Mouse (Mus musculus): ENCODE results near the gene Smdt1.
"Not testable (repeated sequence)": the region's sequence is repeated elsewhere in the genome, so short reads cannot be mapped to it uniquely, and the experiment has no call there.

The Smdt1 gene

DNA sequence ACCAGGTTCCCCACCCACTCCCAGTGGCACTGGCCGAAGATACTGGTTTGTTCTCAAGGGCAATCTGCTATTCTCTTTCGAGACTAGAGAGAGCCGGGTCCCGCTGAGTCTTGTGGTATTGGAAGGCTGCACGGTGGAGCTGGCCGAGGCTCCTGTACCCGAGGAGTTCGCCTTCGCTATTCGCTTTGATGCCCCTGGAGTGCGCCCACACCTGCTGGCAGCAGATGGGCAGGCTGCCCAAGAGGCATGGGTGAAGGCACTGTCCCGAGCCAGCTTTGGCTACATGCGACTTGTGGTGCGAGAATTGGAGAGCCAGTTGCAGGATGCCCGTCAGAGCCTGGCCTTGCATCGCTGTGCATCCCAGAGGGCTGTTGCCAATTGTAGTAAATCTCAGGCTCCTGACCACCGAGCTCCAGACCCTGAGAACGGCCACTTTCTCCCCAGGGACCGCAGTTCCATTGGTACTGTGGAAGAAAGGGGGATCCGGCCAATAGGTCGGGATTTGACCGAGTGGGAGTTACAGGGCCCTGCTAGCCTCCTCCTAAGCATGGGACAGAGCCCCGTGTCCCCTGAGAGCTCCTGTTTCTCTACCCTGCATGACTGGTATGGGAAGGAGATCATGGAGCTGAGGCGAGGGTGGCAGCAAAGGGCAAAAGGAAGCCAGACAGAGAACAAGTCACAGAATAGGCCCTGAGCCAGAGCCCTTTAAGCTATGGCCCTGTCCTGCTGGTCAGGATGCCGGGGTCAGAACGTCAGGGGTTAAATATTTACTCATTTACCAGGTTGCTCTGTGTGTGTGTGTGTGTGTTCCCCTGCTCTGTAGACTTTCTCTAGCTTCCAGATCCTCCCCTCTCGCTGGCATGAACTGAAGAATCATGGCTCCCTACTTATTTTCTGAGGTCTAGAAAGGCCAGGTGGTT is 4.9 kb downstream of the Smdt1 start:
- DNase-seq (ENCODE audit: low read depth): no peak

DNA sequence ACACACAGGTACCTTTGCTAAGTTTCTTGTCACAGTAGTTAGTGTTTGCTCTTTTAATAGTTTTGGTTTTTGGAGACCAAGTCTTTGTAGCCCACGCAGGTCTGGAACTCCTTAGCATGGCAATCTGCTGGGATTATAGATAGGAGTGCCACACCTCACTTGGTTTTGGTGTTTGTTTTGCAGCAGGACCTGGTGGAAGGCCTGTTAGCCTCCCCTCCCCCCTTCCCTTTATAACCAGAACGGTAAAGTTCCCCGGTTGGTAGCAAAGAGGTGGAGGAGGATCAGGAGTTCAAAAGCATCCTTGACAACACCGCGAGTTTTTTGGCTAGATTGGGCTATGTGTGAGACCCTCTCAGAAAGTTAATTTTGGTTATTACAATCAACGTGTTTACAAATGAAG is 6.2 kb downstream of the Smdt1 start:
- no peak for DNase-seq (ENCODE audit: low read depth)

DNA sequence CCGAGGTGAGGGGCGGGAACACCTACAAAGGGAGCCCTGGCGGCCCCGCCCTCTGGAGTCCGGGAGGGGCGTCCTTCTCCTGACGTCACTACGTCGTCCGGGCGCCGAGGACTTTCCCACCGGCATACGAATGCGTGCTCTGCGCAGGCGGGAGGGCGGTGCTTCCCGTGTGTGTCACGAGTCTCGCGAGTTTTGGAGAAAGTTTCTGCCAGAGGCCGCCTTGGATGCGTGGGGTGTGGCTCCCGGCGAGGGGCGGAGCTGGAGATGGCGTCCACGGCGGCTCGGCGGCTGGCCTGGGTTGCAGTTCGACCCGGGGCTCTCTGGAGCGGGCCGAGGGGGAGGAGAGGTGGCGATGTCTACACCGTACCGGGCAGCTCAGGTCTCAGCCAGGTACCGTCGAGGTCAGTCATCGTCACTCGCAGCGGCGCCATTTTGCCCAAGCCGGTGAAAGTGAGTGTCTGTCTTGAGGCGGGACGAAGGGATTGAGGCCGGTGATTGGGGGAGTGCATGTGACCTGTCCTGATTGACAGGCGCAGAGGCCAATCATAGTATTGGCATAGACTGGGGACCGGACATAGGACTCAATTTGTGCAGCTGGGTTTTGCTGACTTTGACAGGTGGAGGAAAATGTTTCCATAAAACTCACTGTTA is 7.2 kb downstream of the Smdt1 start:
- DNase-seq (ENCODE audit: low read depth): peak; percentile 99

DNA sequence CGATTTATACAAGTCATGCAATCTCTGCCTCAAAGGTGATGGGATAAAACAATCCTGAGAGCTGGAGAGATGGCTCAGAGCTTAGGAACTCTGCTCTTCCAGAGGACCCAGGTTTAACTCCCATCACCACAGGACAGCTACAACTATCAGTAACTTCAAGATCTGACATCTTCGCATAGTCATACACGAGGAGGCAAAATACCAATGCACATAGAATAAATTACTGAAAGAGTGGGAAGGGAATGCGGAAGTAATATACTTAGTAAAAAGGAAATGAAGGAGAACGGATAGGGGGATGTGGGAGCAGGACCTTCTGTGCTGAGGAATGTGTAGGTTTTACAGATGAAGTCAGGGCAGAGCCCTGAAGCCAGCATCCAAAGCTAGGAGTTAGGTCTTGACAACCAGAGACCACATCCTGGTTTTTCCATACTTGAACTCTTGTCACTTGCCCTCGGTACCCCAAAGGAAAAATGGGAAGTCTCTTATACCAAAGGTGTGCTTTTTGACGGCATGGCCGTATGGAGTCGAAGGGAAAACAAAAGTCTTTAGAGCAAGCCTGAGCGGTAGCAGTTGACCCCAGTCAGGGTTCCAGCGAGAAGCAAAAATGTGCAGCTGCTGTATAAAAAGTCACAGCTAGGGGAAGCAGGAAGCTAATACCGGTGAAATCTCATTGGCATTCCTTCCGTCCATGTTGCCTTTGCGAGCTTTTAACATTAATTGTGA is 8.0 kb downstream of the Smdt1 start:
- DNase-seq (ENCODE audit: low read depth): no peak

DNA sequence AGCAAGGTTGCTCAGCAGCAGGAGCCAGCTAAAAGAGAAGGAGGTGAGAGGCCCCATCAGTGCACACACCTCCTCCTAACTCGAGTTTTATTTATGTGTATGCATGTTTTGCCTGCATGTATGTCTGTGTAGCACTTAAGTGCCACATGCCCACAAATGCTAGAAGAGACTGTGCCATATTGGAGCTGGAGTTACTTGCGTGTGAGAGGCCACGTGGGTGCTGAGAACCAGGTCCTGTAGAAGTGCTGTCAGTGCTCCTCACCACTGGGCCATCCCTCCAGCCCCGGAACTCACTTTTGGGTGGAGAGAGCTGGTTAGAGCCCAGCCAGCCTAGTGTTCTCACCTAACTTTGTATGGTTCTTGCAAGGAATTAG is 8.5 kb downstream of the Smdt1 start:
- DNase-seq (ENCODE audit: low read depth): no peak

DNA sequence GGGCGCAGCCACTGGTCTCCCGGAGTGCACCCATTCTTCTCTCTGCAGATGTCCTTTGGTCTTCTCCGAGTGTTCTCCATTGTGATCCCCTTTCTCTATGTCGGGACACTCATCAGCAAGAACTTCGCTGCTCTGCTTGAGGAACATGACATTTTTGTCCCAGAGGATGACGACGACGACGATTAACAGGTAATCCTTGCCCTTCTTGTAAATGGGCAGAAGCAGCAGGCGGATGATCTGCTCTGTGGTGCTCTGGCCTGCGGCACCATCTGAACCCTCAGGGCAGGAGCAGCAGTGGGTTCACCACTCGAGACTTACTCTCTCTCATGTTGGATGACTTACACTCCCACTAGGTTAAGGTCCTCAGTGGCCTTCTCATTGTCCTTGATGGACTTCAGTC is 9.1 kb downstream of the Smdt1 start:
- DNase-seq (ENCODE audit: low read depth): no peak

DNA sequence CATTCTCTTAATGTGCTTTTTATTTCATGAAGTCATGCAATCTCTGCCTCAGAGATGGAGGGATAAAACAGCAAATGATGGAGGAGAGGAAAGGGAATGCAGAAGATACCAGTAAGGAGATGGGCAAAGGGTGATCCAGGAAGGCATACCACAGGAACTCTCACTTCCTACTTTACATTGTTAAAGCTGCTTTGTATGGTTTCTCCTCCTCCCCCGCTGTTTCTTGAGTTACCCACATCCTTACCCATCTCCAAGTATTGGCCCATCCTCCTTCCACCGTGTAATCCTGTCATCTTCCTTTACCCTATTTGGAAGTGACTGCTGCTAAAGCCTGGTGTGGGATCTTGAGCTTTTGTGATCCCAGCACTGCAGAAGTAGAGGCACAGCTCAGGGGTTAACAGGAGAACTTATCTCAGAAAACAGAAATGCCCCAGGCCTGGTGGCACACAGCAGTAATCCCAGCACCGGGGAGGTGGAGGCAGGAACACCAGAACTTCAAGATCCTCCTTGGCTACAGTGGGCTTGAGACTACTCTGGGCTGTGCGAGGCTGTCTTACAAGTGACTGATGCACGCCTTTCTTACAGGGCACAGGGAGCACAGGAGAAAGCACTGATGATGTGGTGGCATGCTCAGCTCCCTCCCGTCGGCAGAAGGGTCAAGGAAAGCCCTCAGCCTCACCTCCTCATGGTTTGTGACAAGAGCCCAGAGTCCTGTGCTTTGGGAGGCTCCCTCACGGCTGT is 9.7 kb downstream of the Smdt1 start:
- no peak for DNase-seq (ENCODE audit: low read depth)

DNA sequence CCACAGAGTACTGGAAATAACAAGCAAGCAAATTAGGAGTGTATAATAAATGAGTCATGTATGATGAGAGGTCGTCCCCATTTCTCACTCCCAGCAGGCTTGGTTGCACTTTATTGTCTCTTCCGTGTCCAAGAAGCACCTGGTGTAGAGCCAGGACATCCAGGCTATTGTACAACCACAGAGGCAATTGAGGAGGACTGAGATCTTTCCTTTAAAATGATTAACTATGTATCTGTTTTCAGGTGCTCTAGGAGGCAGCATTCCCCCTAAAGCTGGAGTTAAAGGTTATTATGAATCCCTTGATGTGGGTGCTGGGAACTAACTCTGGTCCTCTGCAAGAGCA is 10.2 kb downstream of the Smdt1 start:
- DNase-seq (ENCODE audit: low read depth): no peak

DNA sequence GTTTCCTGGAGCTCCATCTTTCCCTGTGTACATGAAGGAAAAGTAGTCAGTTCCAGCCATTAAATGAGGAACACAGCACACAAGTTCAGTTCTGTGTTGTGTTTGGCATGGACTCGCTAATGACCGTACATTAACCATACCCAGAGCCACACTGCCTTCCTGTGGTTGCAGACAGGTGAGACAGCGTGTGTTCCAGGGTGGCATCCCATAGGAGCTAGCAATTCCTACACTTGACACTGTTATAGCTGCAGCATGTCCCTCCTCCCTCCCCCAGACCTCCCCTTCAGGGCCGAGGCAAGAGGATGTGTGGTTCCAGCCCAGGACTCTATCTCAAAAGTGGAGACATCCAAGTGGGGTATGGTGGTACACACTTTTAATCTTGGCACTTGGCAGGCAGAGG is 11.6 kb downstream of the Smdt1 start:
- DNase-seq (ENCODE audit: low read depth): no peak

DNA sequence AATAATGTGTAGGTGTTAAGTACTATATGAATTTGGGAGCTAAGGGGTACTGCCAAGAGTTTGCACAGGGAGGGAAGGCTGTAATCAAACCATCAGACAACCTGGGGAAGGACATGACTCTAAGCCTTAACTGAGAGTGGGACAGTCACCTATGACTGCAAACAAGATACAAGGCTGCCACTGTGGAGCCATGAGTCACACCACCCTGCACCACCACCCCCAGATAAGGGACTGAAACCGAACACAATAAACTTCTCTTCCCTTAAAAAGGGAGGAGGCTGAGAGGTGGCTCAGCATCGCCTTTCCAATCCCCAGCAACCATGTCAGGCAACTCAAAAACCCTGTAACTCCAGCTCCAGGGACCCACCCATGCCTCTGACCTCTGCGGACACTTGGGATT is 12.7 kb downstream of the Smdt1 start:
- no peak for DNase-seq (ENCODE audit: low read depth)

DNA sequence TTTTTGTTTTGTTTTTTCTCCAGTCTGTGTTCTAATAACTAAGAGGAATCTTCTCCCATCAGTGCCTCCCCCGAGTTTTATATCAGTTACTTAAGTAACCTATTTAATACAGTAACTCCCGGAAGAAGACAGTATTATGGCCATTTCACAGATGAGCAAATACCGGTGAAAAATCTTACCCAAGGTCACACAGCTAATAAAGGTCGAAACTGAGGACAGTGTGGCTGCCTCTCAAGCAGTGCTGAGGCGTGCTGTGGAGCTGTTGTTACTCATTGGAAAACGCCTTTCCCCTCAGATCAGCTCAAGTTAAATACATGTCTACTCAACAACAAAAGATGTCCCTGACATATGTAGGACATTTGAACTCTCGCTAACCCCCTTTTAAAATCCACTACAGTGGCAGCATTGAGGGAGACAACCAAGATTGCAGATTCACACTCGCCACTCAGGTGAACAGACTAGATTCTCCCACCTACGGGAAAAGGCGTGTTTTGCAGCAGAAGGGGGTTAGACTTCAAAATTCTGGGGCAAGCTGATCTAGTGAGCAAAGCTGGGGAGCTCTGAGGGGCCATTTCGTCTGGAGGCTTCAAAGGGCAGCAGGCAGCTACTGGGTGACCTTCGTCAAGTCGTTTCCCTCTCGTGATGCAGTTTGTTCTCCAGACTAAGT is 14.5 kb downstream of the Smdt1 start:
- no peak for DNase-seq (ENCODE audit: low read depth)

DNA sequence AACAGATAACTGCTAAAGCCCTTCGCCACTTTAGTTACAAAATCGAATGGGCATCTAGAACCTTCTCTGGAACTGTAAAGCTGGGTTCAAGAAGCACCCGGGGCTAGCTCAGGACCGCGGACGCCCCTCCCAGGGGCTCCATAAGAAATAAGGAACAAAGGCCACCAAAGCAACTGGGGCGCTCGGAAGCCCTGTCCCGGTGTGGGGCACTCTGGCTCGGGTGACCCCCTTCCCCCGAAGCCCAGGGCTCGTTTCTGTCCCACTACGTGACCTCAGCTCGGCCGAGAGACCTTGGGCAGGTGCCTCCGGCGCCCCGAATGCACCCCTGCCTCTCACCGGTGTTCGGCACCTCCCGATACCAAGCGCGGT is 15.0 kb downstream of the Smdt1 start:
- DNase-seq (ENCODE audit: low read depth): no peak

DNA sequence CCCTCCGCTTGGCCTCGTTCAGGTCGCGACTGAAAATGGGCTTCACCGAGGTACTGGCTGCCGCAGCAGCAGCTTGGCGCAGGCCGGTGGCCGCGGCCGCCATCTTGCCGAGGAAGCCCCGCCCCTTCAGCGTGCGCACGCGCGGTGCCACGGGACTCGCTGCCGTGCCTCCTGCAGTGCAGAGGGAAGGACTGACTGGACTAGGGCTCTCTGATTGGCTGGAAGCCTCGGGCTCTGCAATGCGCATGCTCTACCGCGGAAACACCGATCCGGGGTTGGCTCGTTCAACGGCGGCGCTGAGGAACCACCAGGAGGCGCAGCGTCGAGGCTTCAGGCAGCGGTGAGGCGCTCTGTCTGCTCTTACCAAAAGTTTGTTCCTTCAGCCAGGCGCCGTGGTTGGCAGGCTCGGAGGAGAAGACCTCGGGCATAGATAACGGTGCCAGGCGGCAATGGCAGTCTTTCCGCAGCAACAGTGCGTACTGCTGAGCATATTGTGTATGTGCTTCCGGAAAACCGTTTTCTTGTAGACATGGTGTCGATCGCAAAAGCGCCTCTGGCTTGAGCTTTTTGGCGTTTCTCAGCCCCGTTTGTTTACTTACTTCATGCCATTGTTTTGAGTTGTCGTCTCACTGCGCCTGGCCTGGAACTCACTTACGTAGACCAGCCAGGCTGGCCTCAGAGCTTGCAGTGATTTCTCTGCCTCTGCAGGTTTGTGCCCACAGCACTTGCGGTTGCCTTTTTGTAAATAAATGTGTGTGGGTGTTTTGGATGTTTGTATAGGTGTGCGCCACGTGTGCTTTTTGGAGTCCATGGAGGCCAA is 15.6 kb downstream of the Smdt1 start, which contains the start of gene Ndufa6:
Gene Ndufa6, minus strand, starts transcription at position 197 of the 820 bp plus-strand sequence.
- DNase-seq (ENCODE audit: low read depth): peak; percentile 99

DNA sequence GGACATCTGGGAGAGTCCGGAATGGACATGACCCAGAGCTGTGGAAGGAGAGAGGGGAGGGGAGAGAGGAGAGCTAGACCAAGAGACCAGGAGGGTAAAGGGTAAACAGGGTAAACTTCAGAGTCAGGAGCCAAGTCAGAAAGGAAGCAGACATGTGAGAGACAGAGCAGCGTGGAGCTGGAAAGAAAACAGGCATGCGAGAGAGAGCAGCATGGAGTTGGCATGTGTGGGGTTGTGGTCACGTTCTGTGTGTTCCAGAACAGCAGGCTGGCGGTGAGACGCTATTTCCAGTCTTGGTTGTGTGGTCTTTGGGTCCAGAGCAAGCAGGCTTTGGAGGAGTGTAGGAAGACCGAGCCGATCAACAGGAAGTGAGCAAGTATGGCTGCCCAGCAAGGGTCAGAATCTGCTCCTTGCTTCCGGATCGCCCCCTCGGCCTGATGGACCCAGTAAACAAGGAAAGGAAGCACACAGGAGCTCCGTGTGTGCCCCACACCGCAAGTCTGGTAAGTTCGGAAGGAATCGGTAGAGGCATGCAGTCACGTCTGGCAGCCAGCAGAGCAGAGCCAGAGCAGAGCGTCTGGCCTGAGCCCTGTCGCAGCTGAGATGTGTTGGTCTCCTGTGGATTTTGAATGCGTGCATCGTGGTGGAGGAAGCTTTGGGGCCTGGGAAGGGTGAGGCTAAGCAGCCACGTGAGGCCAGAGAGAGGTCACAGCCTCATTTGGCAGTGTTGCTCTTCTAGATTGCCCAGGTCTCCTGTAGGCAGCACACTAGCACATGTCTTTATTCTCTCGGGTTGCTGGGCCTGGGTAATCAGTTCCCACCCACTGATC is 19.9 kb downstream of the Smdt1 start:
- no peak for DNase-seq (ENCODE audit: low read depth)

DNA sequence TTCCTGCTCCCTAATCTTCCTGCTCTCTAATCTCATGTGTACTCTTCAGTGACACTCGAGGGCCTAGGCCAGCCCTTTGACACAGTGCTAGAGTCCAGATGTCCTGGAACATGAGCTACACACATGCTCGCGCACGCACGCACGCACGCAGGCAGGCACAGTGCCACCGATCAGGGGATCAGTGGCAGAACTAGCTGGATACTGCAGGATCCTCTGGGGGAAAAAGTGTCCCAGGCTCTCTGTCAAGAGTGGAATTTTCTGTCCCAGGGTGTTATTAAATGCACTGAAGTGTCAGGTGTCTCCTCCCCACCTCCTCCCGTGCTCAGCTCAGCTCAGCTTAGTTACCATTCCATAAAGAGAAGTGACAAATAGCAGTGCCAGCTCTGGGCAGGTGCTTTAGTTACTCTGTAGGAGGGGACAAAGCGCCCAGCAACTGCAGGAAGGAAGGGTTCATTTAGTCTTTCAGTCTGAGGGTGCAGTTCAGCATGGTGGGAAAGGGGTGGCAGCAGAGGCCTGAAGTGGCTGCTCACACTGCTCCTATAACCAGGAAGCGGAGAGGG is 22.8 kb downstream of the Smdt1 start:
- DNase-seq (ENCODE audit: low read depth): peak; percentile 52

DNA sequence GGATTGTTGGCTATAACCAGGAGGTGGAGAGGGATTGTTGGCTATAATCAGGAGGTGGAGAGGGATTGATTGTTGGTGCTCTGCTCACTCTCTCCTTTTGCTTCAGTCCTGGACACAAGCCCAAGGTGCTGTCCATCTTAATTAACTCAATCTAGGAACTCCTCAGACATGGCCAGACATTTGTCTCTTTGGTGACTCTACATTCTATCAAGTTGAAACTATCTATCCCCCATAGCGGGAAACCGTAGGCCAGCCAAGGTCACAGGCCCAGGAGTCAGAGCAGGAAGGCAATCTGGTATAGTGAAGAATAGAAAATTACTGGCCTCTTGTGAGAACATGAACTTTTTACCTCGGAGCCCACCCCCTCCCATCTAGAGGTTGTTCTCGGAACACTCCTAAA is 23.5 kb downstream of the Smdt1 start:
- no peak for DNase-seq (ENCODE audit: low read depth)

DNA sequence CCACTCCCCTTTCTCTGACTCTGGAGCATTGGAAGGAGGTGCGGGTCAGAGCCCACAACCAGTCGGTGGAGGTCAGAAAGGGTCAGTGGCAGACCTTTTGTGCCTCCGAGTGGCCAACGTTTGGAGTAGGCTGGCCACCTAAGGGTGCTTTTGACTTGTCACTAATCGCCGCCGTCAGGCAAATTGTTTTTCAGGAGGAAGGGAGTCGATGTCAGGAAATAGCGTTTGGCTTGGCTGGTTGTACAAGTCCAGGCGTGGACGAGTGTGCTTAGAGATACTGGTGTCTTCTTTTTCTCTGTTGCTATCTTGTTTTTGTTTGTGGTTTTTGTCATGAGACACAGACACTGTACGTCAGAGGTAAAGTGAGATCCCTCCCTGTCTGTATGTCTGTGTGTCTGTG is 25.0 kb downstream of the Smdt1 start:
- DNase-seq (ENCODE audit: low read depth): not testable (repeated sequence)

DNA sequence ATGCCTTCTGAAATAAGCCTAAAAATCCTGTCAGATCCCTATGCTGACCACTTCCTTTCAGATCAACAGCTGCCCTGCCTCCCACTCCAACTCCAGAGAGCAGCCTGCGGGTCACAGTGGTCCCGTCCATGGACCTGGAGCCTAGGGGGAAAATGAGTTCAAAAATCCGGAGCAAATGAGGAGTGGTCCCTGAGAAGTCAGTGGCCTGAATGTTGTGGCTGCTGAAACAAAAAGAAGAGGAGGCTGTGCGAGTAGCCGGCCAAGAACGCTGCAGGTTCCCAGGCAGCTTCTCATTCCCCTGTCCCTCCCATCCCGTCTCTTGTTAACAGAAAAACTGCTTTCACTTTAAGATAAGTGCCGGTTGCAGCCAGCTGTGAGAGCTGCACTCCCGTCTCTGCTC is 25.8 kb downstream of the Smdt1 start:
- not testable (repeated sequence) for DNase-seq (ENCODE audit: low read depth)

DNA sequence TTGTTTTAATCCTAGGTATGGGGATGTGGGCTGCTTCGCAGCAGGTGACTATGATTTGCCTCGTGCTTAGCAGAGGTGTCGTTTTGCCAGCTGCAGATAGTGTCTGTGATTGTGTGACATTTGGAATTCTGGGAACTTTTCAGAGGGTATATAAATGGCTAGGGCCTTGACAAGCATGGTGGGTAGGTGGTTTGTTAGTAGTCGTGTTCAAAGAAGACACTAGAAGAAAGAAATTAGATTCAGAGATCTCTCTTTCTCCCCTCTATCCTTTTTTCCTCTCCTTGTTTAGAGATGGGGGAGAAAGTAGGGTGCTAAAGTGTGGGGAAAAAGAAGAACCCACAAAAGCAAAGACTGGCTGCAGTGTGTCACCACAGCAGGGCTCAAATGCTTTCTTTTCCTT is 29.4 kb downstream of the Smdt1 start:
- no peak for DNase-seq (ENCODE audit: low read depth)

DNA sequence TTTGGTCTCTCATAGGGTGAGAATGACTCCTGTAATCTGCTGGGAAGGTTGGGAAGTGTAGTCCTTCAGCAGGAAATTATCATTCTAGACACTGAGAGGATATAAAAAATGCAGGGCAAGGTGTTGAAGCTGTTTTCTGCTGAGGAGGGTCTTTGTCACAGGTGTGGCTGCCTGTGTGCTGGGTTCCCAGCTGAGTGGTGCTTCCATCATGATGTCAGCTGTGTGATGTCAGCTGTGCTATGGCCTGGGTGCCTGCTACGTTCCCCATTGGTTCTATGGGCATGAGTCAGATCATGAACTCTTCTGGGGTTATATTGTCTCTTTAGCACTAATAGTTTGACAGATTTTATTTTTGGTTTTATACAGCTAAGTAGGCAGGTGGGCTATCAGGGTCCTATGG is 30.1 kb downstream of the Smdt1 start:
- no peak for DNase-seq (ENCODE audit: low read depth)

Data from NIH3T3 (cell line).